In the genomic region with DNA sequence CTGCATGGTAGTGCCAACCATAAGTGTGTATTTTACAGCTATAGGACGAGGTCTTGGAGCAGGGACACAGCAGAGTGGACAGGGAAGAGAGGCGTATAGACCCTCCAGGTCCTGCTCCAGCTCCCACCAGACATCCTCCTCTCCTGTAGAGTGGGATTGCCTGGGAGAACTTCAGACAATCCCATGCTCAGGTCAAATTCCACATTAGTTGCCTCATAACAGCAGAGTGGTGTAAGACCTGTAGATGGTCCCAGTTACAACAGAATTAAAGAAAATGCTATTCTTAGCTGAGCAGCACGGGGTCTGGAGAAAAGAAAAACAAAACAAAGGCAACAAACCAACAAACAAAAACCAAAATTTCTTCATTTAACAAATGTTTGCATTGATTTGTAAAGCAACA, we compare ENCODE assay signal across 11 mouse cellular contexts. TPM values are rescaled to one million over a fixed set of nuclear protein-coding genes. Genes with fewer than 3 reads are reported as not detected.
DNase-seq lines count a peak whose midpoint lies in the region; ATAC-seq and TF ChIP-seq lines count a peak whose summit lies in the region.
"Had no signal": no experiment of that assay in that cellular context is flagged by ENCODE, and none has a peak within 500 bp of the region (broad histone marks: within the 10 kb centered on the region; RNA-seq: fewer than 3 reads in every experiment).

No protein-coding gene starts in this region.

- H3K27me3 ChIP-seq in heart, embryonic 13.5 days (replicated peaks) = no peaks in the 10 kb centered on the region
- H3K27me3 ChIP-seq in lung, postnatal 0 days (replicated peaks; ENCODE audit: insufficient read depth, low read length) = no peaks in the 10 kb centered on the region
- no peaks in the 10 kb centered on the region for H3K27me3 ChIP-seq in midbrain, embryonic 11.5 days (ENCODE audit: control insufficient read depth, insufficient read depth, low read length)
- H3K27me3 ChIP-seq: embryonic facial prominence, embryonic 12.5 days had no signal

- DNase-seq in heart, adult 8-10 months (ENCODE audit: low spot score) = no peak
- DNase-seq in lung, postnatal 0 days (ENCODE audit: low spot score) = no peak
- DNase-seq in lung, adult 2 months = no peak
- DNase-seq in midbrain, embryonic 11.5 days (ENCODE audit: low spot score, missing footprints) = peak; percentile 56
- no peak for DNase-seq in gastrocnemius, adult 18-20 months (ENCODE audit: low spot score)
- no peak for DNase-seq in left cerebral cortex, adult 11 months (ENCODE audit: low spot score)
- DNase-seq in cerebellum, adult 9-11 months = no peak
- DNase-seq: gastrocnemius, postnatal 10 days had no signal

- WGBS in heart, embryonic 13.5 days = 71% methylated on average over 3 of the region's 3 CpGs
- 60% methylated on average over 3 of the region's 3 CpGs for WGBS in lung, postnatal 0 days
- 80% methylated on average over 3 of the region's 3 CpGs for WGBS in lung, adult 2 months
- 68% methylated on average over 3 of the region's 3 CpGs for WGBS in midbrain, embryonic 11.5 days

- peaks cover 46% of the 10 kb centered on the region for H3K4me1 ChIP-seq in heart, embryonic 13.5 days
- peaks cover 10% of the 10 kb centered on the region; the same call in 1 of the 2 replicates for H3K4me1 ChIP-seq in lung, postnatal 0 days (ENCODE audit: insufficient read depth, low read depth, low read length)
- H3K4me1 ChIP-seq in lung, adult 2 months (ENCODE audit: control insufficient read depth, insufficient read depth, low read length) = peaks cover 9% of the 10 kb centered on the region; the same call in 1 of the 2 replicates
- H3K4me1 ChIP-seq in midbrain, embryonic 11.5 days (ENCODE audit: control insufficient read depth, insufficient read depth, low read length) = peaks cover 8% of the 10 kb centered on the region; the same call in 1 of the 2 replicates

- no peak for TF ChIP-seq EP300 in lung, postnatal 0 days (IDR thresholded peaks at IDR 0.05)

- no peak overlapping the region for H3K27ac ChIP-seq in heart, embryonic 13.5 days (replicated peaks)
- no peak overlapping the region for H3K27ac ChIP-seq in lung, postnatal 0 days (ENCODE audit: low read length)
- no peak overlapping the region for H3K27ac ChIP-seq in midbrain, embryonic 11.5 days (ENCODE audit: low read depth, low read length)
- H3K27ac ChIP-seq: embryonic facial prominence, embryonic 12.5 days; macrophage had no signal

- H3K4me2 ChIP-seq in heart, embryonic 13.5 days = peak overlapping the region; percentile 78
- H3K4me2 ChIP-seq in lung, postnatal 0 days (replicated peaks; ENCODE audit: low read depth, low read length) = peak overlapping the region; percentile 73
- H3K4me2 ChIP-seq in midbrain, embryonic 11.5 days = no peak overlapping the region

- peak overlapping the region; percentile 86; the same call in 1 of the 2 replicates for H3K9ac ChIP-seq in heart, embryonic 13.5 days
- H3K9ac ChIP-seq in lung, postnatal 0 days (replicated peaks; ENCODE audit: low read depth) = no peak overlapping the region
- no peak overlapping the region for H3K9ac ChIP-seq in midbrain, embryonic 11.5 days (ENCODE audit: low read length)
- H3K9ac ChIP-seq: embryonic facial prominence, embryonic 12.5 days had no signal

- no peak for TF ChIP-seq POLR2A in lung, adult 2 months (IDR thresholded peaks at IDR 0.05; ENCODE audit: borderline replicate concordance, extremely low read depth, low read depth, low read length)

- no peaks in the 10 kb centered on the region for H3K9me3 ChIP-seq in heart, embryonic 13.5 days
- H3K9me3 ChIP-seq in lung, postnatal 0 days (ENCODE audit: low read length) = no peaks in the 10 kb centered on the region
- no peaks in the 10 kb centered on the region for H3K9me3 ChIP-seq in midbrain, embryonic 11.5 days (ENCODE audit: control insufficient read depth, low read length)
- H3K9me3 ChIP-seq: embryonic facial prominence, embryonic 12.5 days had no signal

- peak overlapping the region; percentile 77 for H3K4me3 ChIP-seq in heart, embryonic 13.5 days
- 0 out of 2 replicates have a peak overlapping the region, but pooled peaks have one; percentile 53 for H3K4me3 ChIP-seq in lung, postnatal 0 days (ENCODE audit: low read depth, low read length)
- no peak overlapping the region for H3K4me3 ChIP-seq in lung, adult 2 months (replicated peaks; ENCODE audit: extremely low read depth, low read depth, low read length)
- no peak overlapping the region for H3K4me3 ChIP-seq in midbrain, embryonic 11.5 days (ENCODE audit: low read depth, low read length)
- H3K4me3 ChIP-seq: embryonic facial prominence, embryonic 12.5 days had no signal

- no peak for TF ChIP-seq CTCF in lung, postnatal 0 days (IDR thresholded peaks at IDR 0.05)
- TF ChIP-seq CTCF in lung, adult 2 months (IDR thresholded peaks at IDR 0.05; ENCODE audit: insufficient read depth, low read length) = no peak

- H3K36me3 ChIP-seq in heart, embryonic 13.5 days = peaks cover under 1% of the 10 kb centered on the region; the same call in 1 of the 2 replicates
- H3K36me3 ChIP-seq in lung, postnatal 0 days (ENCODE audit: insufficient read depth, low read length) = no peaks in the 10 kb centered on the region
- H3K36me3 ChIP-seq in midbrain, embryonic 11.5 days (ENCODE audit: control insufficient read depth, insufficient read depth, low read length) = no peaks in the 10 kb centered on the region
- H3K36me3 ChIP-seq: embryonic facial prominence, embryonic 12.5 days had no signal

- ATAC-seq in heart, embryonic 13.5 days (ENCODE audit: extremely low read depth, insufficient number of reproducible peaks, low FRiP score, low TSS enrichment) = no peak
- ATAC-seq in lung, postnatal 0 days = no peak
- no peak for ATAC-seq in midbrain, embryonic 11.5 days (ENCODE audit: low FRiP score)

RNA-seq across cellular contexts. Expression of a gene that starts 2.3 kb away (rescaled TPM):
- polyA plus RNA-seq in heart, embryonic 13.5 days (2015; fragmentation: Nextera tagmentation; extraction: Ambion mirVana) = 99.2 and 104 TPM in 2 replicates
- 10 to 100 TPM; 32.4 to 45.3 (median 39.7) TPM for total RNA-seq in heart, adult 8-10 months (2022)
- polyA plus RNA-seq in lung, postnatal 0 days (2015; fragmentation: Nextera tagmentation; extraction: Ambion mirVana) = 106 TPM in 2 replicates
- polyA plus RNA-seq in lung, adult 2 months (2012; rRNA removed) = 23.3 and 65.9 TPM in 2 replicates
- 30.8 and 31.3 TPM in 2 replicates for polyA plus RNA-seq in midbrain, embryonic 11.5 days (2014; fragmentation: Nextera tagmentation; extraction: Ambion mirVana)
- 10 to 100 TPM; 29.0 to 31.2 TPM for total RNA-seq in gastrocnemius, adult 18-20 months (2021)

Comparison
In these comparisons a context has a peak if more than half of its experiments do, and no peak if none do; other contexts are left out.
1. H3K4me3 ChIP-seq: peak in heart, embryonic 13.5 days (single experiment) and lung, postnatal 0 days (single experiment); none in lung, adult 2 months (single experiment) and midbrain, embryonic 11.5 days (single experiment).